Mouse (Mus musculus): ENCODE data around the gene Usp45. TPM values are rescaled to one million over a fixed set of nuclear protein-coding genes. Genes with fewer than 3 reads are reported as not detected.

The Usp45 gene
- 27.0 TPM for polyA plus RNA-seq (2017; shearing (Covaris generic))

DNA sequence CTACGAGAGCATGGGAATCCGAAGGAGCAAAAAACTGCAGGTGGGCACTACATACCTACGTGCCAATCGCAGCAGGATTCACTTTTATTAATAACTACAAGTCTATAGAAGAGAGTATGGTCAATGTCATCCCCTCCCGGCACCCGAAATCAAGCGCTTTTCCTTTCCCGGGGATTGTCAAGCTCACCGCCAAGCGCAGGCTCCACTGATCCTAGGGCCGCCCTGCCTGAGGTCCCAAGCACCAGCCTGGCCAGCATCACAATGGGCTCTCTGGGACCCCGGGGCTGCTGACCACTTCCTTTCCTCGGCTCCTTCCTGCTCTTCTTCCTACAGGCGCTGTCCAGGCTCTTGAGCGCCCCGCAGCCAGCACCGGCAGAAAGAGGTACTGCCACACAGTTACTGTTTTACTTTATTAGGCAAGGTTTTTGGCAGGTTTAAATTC is at the start of gene Usp45, which contains the start of gene Tstd3:
TSS of gene Usp45 (plus strand) at position 294 of the 442 bp plus-strand sequence.
TSS of gene Tstd3 (minus strand) at position 350 of the 442 bp plus-strand sequence.

DNA sequence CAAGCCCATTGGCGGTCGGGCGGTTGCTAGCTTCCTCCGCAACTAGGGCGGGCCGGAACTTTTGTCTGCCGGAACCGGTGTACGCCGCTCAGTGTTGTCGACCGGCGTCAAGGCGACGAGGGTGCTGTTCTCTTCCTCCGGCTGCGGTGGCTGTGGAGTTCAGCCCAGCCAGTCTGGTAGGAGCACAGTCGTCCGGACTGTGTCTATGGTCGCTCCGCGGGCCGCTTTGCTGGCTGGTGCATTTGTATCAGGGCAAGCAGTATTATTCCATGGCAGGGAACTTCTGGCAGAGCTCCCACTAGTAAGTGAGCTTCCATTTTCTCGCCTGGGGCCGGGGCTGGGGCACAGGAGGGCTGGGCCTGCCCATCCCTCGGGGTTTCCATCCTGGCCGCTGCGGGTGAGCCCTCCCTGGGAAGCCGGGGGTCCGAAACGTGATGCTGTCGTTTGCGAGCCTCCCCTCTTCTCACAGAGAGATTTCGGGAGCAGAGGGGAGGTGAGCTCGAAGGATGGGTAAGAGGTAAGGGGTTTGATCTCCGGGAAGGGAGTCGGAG is 39.3 kb upstream of the Usp45 start, which contains the start of gene Ccnc:
TSS of gene Ccnc (plus strand) at position 87 of the 551 bp plus-strand sequence.

DNA sequence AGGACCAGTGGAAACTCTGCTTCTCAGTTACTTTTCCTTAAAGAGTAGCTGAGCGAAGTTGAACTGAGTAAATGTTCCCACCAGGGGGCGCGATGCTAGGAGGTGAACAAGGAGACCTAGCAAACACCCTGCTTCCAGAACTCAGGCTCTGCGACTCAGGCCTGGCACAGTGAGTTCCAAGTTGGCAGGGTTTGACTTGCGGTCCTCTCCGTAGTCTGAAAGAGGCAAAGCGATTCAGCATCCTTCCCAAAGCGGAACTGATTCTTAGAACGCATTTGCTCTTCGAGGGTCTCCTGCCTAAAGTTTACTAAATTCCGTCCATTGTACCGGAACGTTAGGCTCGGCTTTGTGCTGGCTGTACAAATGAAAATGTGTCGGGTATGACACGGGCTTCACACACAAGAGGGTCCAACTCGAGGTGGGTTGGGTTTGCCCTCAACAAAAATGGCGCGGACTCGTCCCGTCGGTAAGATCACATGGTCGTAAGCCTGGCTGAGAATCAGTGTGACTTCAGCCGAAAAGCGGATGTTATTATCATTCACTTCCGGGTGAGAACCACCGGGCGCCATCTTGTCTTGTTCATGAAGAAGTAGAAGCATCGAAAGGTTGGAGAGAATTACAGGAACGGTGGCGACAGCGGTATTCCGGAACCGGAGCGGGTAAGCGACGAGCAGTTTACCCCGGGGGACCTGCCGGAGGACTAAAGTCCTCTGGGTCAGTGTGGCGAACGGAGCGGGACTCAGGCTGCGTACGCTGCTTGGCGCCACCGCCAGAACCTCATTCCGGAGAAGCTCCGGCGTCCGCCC is 80.7 kb downstream of the Usp45 start, which contains the start of gene Pnisr:
TSS of gene Pnisr (plus strand) at position 103 of the 806 bp plus-strand sequence.

DNA sequence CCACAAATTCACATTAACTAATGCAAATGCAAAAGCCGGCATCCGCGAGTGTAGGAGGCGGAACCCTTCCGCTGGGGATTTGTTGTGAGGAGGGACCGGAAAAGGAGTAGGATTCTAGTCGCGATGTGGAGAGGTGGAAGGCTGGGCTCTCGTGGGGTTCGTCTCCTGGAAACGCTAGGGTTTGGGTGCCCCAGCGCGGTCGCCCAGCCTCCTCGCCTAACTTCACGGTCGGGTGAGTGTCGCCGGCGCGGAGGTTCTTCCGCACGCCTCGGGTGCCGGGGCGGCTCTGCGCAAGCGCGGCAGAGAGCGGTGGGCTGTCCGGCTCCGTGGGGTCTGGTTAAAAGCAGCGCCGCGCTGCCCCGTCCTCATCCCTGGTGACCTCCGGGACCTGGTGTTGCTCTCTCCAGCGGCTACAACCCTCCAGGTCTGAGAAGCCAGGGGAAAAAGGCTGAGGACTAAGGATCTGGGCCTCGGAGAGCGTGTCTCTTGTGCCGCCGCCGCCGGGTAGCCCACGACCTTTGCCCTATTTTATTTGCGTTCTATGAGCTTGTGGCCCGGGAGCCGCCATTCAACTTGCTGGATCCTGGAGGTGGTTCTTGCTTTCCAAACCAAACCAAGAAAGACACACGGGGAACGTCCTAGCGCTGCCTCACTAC is 112.7 kb downstream of the Usp45 start, which contains the start of gene Coq3:
TSS of gene Coq3 (plus strand) at position 109 of the 656 bp plus-strand sequence.

Other genes starting within 250 kb of the Usp45 start
- gene Prdm13, start 81.2 kb upstream of the Usp45 start, polyA plus RNA-seq (2017; shearing (Covaris generic)), result not detected
- 30.8 TPM for gene Ccnc, start 39.5 kb upstream of the Usp45 start, polyA plus RNA-seq (2017; shearing (Covaris generic))
- 8.8 TPM for gene Tstd3, start 56 bp downstream of the Usp45 start, polyA plus RNA-seq (2017; shearing (Covaris generic))
- 146 TPM for gene Pnisr, start 80.4 kb downstream of the Usp45 start, polyA plus RNA-seq (2017; shearing (Covaris generic))
- gene Coq3, start 112.5 kb downstream of the Usp45 start, polyA plus RNA-seq (2017; shearing (Covaris generic)), result 4.7 TPM
- gene Faxc, start 164.2 kb downstream of the Usp45 start, polyA plus RNA-seq (2017; shearing (Covaris generic)), result not detected

Measured in effector memory CD4-positive, alpha-beta T cell, adult 5 months (primary cell).